25 mouse cellular contexts compared by ENCODE assay signal in the genomic region with DNA sequence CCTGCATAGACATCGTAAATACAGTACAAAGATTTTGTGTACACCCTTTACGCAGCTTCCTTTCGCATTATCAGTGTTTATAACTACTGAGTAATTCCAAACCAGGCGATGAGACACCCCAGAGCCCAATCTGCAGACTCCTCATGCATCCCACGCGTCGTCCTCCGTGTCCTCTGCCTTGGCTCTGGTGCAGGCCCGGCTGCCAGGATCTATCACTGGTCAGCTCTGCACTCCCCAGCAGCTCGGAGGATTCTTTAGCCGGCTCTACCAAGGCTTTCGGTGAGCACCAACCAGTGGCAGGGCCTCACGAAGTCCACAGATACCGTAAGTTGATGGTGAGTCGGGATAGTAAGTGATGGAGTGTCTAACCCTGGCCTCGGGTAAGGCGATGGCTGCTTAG. TPM values are rescaled to one million over a fixed set of nuclear protein-coding genes. Genes with fewer than 3 reads are reported as not detected.
A peak's percentile ranks its signal among the peaks of the same experiment; 100 is the strongest.
DNase-seq lines count a peak whose midpoint lies in the region; ATAC-seq and TF ChIP-seq lines count a peak whose summit lies in the region.
"Had no signal": no experiment of that assay in that cellular context is flagged by ENCODE, and none has a peak within 500 bp of the region (broad histone marks: within the 10 kb centered on the region; RNA-seq: fewer than 3 reads in every experiment).

No protein-coding gene starts in this region.

- H3K9ac ChIP-seq in lung, embryonic 14.5 days, result no peak overlapping the region
- H3K9ac ChIP-seq: embryonic facial prominence, embryonic 13.5 days; forebrain, embryonic 12.5 days; forebrain, embryonic 15.5 days; hindbrain, embryonic 12.5 days; hindbrain, embryonic 15.5 days had no signal

- H3K36me3 ChIP-seq in lung, embryonic 14.5 days (ENCODE audit: insufficient read depth), result no peaks in the 10 kb centered on the region
- H3K36me3 ChIP-seq: embryonic facial prominence, embryonic 10.5 days; embryonic facial prominence, embryonic 13.5 days; forebrain, embryonic 12.5 days; forebrain, embryonic 15.5 days; G1E; hindbrain, embryonic 12.5 days; hindbrain, embryonic 15.5 days had no signal

- H3K9me3 ChIP-seq in lung, embryonic 14.5 days (ENCODE audit: low read depth, low read length), result no peaks in the 10 kb centered on the region
- H3K9me3 ChIP-seq: embryonic facial prominence, embryonic 10.5 days; embryonic facial prominence, embryonic 13.5 days; forebrain, embryonic 12.5 days; forebrain, embryonic 15.5 days; G1E; hindbrain, embryonic 12.5 days; hindbrain, embryonic 15.5 days had no signal

- WGBS in lung, embryonic 14.5 days, result 52% methylated on average over 17 of the region's 17 CpGs

- H3K27me3 ChIP-seq in lung, embryonic 14.5 days (ENCODE audit: insufficient read depth, low read length), result no peaks in the 10 kb centered on the region
- H3K27me3 ChIP-seq: CH12.LX; embryonic facial prominence, embryonic 13.5 days; forebrain, embryonic 12.5 days; forebrain, embryonic 15.5 days; hindbrain, embryonic 15.5 days had no signal

- TF ChIP-seq CTCF in lung, embryonic 14.5 days (IDR thresholded peaks at IDR 0.05; ENCODE audit: low read depth), result no peak

- H3K4me1 ChIP-seq in lung, embryonic 14.5 days (ENCODE audit: insufficient read depth), result no peaks in the 10 kb centered on the region

- H3K27ac ChIP-seq in lung, embryonic 14.5 days (ENCODE audit: low read depth), result no peak overlapping the region
- H3K27ac ChIP-seq: embryonic facial prominence, embryonic 13.5 days; forebrain, embryonic 12.5 days; forebrain, embryonic 15.5 days; gastrocnemius, adult 2 months; hindbrain, embryonic 12.5 days; hindbrain, embryonic 15.5 days had no signal

- ATAC-seq in lung, embryonic 14.5 days (ENCODE audit: insufficient read depth), result peak; percentile 41; the same call in 1 of the 2 replicates
- ATAC-seq: forebrain, embryonic 15.5 days; Patski had no signal

- peak; percentile 53 to 55 for DNase-seq in cerebellum, adult 18-20 months
- no peak for DNase-seq in cerebellum, postnatal 4 days (ENCODE audit: low spot score in 2 of 2)
- DNase-seq in lung, embryonic 14.5 days, result peak; percentile 43
- no peak for DNase-seq in lung, adult 18-20 months
- peak; percentile 58 for DNase-seq in ovary, adult 18-20 months (ENCODE audit: low spot score)
- no peak for DNase-seq in ovary, postnatal 10 days (ENCODE audit: low spot score)
- DNase-seq in urinary bladder, adult 2 months (ENCODE audit: low spot score), result peak; percentile 17
- DNase-seq in urinary bladder, postnatal 14 days (ENCODE audit: low spot score), result no peak
- DNase-seq: adrenal gland, postnatal 10 days; adrenal gland, postnatal 36 days; B cell, adult 2 months; gastrocnemius, adult 2 months; gastrocnemius, postnatal 14 days; heart, adult 11 months had no signal

- no peak overlapping the region for H3K4me3 ChIP-seq in lung, embryonic 14.5 days (ENCODE audit: low read depth, low read length)
- H3K4me3 ChIP-seq: embryonic facial prominence, embryonic 10.5 days; embryonic facial prominence, embryonic 13.5 days; erythroblast, embryonic 14.5 days; forebrain, embryonic 12.5 days; forebrain, embryonic 15.5 days; gastrocnemius, adult 2 months; hindbrain, embryonic 12.5 days; hindbrain, embryonic 15.5 days had no signal

- H3K4me2 ChIP-seq in lung, embryonic 14.5 days, result no peak overlapping the region
- H3K4me2 ChIP-seq: embryonic facial prominence, embryonic 13.5 days; forebrain, embryonic 12.5 days; forebrain, embryonic 15.5 days; heart, embryonic 11.5 days; hindbrain, embryonic 12.5 days; hindbrain, embryonic 15.5 days had no signal

RNA-seq across cellular contexts. Expression of a gene that starts 23.7 kb away (rescaled TPM):
- 16.0 and 16.5 TPM in 2 replicates for polyA plus RNA-seq in lung, embryonic 14.5 days (2014; fragmentation: Nextera tagmentation; extraction: Ambion mirVana)
- polyA plus RNA-seq in urinary bladder, adult 2 months (2012; rRNA removed), result 25.0 and 36.3 TPM in 2 replicates
- polyA plus RNA-seq: erythroblast, embryonic 14.5 days; G1E had no signal

Comparison
In these comparisons a context has a peak if more than half of its experiments do, and no peak if none do; other contexts are left out.
1. DNase-seq: peak in cerebellum, adult 18-20 months (2 of 2), lung, embryonic 14.5 days (single experiment), ovary, adult 18-20 months (single experiment) and urinary bladder, adult 2 months (single experiment); none in cerebellum, postnatal 4 days (0 of 2), lung, adult 18-20 months (0 of 2), ovary, postnatal 10 days (single experiment) and urinary bladder, postnatal 14 days (single experiment).